Mouse (Mus musculus): ENCODE data around the gene Gabrg3. TPM values are rescaled to one million over a fixed set of nuclear protein-coding genes. Genes with fewer than 3 reads are reported as not detected.

Gabrg3 gene
- total and polyA plus RNA-seq, 3 experiments, result not detected

DNA sequence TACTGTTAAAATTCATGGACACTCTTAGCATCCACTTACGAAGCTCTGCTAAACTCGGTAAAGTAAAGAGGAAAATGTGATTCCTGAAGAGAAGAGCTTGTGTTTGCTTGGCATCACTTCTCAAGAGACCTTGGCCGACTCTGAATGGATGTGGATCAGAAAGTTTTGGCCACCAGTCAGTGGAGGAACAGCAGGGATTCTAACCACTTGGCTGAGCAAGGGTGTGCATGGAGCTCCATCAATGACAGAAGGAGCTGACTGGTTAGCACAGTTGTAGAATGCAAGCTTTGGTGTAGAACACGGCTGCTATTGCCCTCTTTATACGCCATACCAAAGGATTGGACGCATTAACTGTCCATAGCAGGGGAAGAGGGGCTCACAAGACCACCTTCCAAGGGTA is 93.4 kb downstream of the Gabrg3 start:
- Histone ChIP-seq H3K27ac (ENCODE audit: insufficient read depth, low read depth) (no peak overlapping the region), H3K27me3 (replicated peaks) (no peaks in the 10 kb centered on the region), H3K4me2 (ENCODE audit: insufficient read depth, low read depth, poor library complexity, severe bottlenecking) (no peak overlapping the region), H3K4me1 (ENCODE audit: control insufficient read depth in 1 of 2, insufficient read depth in 2 of 2) (no peaks in the 10 kb centered on the region), H3K4me3 (replicated peaks in 1 of 3; ENCODE audit: low read depth in 2 of 3, low read length in 2 of 3, poor library complexity in 1 of 3) (no peak overlapping the region), H3K79me2 (replicated peaks; ENCODE audit: control insufficient read depth, extremely low read depth, insufficient read depth, poor library complexity, severe bottlenecking) (no peaks in the 10 kb centered on the region), H3K36me3 (replicated peaks in 1 of 2; ENCODE audit: control insufficient read depth in 1 of 2, insufficient read depth in 1 of 2, low read length in 1 of 2) (no peaks in the 10 kb centered on the region), H3K9ac (ENCODE audit: insufficient read depth, low read depth) (no peak overlapping the region), H3K9me3 (replicated peaks; ENCODE audit: low read length) (peaks cover 44% of the 10 kb centered on the region)
- in situ Hi-C loops (cut with MboI; ENCODE audit: low pct_ligation_motif_present, low pct_unique_long_range_greater_than_20kb, low sequenced_read_pairs) (no loop called here), dilution Hi-C loops (cut with MboI; ENCODE audit: extremely low pct_ligation_motif_present, extremely low pct_unique_long_range_greater_than_20kb, low sequenced_read_pairs) (no loop called here)
- DNase-seq (ENCODE audit: extremely low read depth), result no peak
- no peak for TF ChIP-seq JUND (conservative IDR thresholded peaks at IDR 0.05; ENCODE audit: low read depth, low read length)

DNA sequence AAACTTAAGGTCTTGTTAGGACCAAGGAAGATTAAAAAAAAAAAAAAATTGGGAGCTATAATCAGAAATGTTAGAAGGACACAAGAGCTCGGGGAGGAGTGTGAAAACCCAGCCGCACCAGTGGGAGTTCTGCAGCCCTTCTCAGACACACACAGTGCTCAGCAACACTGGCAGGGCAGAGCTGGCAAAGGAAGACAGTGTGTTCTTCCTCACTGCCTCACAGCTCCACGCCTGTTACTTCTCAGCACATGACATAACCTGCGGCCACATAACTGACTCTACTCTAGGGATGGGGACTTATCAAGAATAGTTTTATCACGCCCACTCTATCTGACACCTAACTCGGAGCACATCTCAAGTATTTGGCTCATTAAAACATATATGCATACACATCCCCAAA is 103.8 kb downstream of the Gabrg3 start:
- Histone ChIP-seq H3K27ac (ENCODE audit: insufficient read depth, low read depth) (no peak overlapping the region), H3K9ac (ENCODE audit: insufficient read depth, low read depth) (no peak overlapping the region), H3K27me3 (replicated peaks) (no peaks in the 10 kb centered on the region), H3K9me3 (replicated peaks; ENCODE audit: low read length) (peaks cover 56% of the 10 kb centered on the region), H3K4me1 (ENCODE audit: control insufficient read depth in 1 of 2, insufficient read depth in 2 of 2) (no peaks in the 10 kb centered on the region), H3K36me3 (replicated peaks in 1 of 2; ENCODE audit: control insufficient read depth in 1 of 2, insufficient read depth in 1 of 2, low read length in 1 of 2) (no peaks in the 10 kb centered on the region), H3K79me2 (replicated peaks; ENCODE audit: control insufficient read depth, extremely low read depth, insufficient read depth, poor library complexity, severe bottlenecking) (no peaks in the 10 kb centered on the region), H3K4me2 (ENCODE audit: insufficient read depth, low read depth, poor library complexity, severe bottlenecking) (no peak overlapping the region), H3K4me3 (replicated peaks in 1 of 3; ENCODE audit: low read depth in 2 of 3, low read length in 2 of 3, poor library complexity in 1 of 3) (no peak overlapping the region)
- dilution Hi-C loops (cut with MboI; ENCODE audit: extremely low pct_ligation_motif_present, extremely low pct_unique_long_range_greater_than_20kb, low sequenced_read_pairs), result no loop called here
- in situ Hi-C loops (cut with MboI; ENCODE audit: low pct_ligation_motif_present, low pct_unique_long_range_greater_than_20kb, low sequenced_read_pairs), result no loop called here
- DNase-seq (ENCODE audit: extremely low read depth), result no peak
- TF ChIP-seq KAT2A (IDR thresholded peaks at IDR 0.05; ENCODE audit: insufficient replicate concordance, low read length) (no peak), EP300 (IDR thresholded peaks at IDR 0.05; ENCODE audit: low read length) (no peak), ELF1 (IDR thresholded peaks at IDR 0.05; ENCODE audit: low read depth, low read length) (no peak), MAFK (IDR thresholded peaks at IDR 0.05; ENCODE audit: insufficient replicate concordance, low read length) (no peak), MXI1 (IDR thresholded peaks at IDR 0.05; ENCODE audit: low read depth, low read length) (no peak), HCFC1 (IDR thresholded peaks at IDR 0.05; ENCODE audit: low read depth, low read length) (no peak), ETS1 (conservative IDR thresholded peaks at IDR 0.05; ENCODE audit: low read depth, low read length) (no peak), USF1 (IDR thresholded peaks at IDR 0.05; ENCODE audit: low read depth, low read length) (no peak), MEF2A (IDR thresholded peaks at IDR 0.05; ENCODE audit: borderline replicate concordance, low read depth, low read length) (no peak), UBTF (IDR thresholded peaks at IDR 0.05; ENCODE audit: low read depth, low read length) (no peak), PAX5 (IDR thresholded peaks at IDR 0.05; ENCODE audit: low read length) (no peak), JUND (conservative IDR thresholded peaks at IDR 0.05; ENCODE audit: low read depth, low read length) (no peak), MAX (IDR thresholded peaks at IDR 0.05; ENCODE audit: low read length) (no peak), GABPA (IDR thresholded peaks at IDR 0.05; ENCODE audit: insufficient replicate concordance, low read depth, low read length) (no peak), ZC3H11A (IDR thresholded peaks at IDR 0.05; ENCODE audit: low read depth, low read length) (no peak)

Measured in CH12.LX (cell line).